Mouse (Mus musculus) brain, embryonic 14.5 days (tissue): ENCODE results near the gene Nrxn1.

Experiments
- CTCF ChIP-seq: fragments of 200-500 bp; IDR thresholded peaks from 2 replicates; pipeline ENCODE4 v1.5.1; 2012; ENCODE audit warnings: inconsistent platforms, mild to moderate bottlenecking, moderate library complexity, borderline replicate concordance; ENCODE audit not compliant: insufficient read depth, insufficient read length; ENCODE audit errors: extremely low read depth
- POLR2A ChIP-seq: fragments of 200-500 bp; IDR thresholded peaks from 2 replicates; pipeline ENCODE4 v1.6.1; 2012; ENCODE audit warnings: mild to moderate bottlenecking, inconsistent platforms, borderline replicate concordance; ENCODE audit not compliant: poor library complexity, insufficient read depth, insufficient read length, severe bottlenecking; ENCODE audit errors: extremely low read depth

DNA sequence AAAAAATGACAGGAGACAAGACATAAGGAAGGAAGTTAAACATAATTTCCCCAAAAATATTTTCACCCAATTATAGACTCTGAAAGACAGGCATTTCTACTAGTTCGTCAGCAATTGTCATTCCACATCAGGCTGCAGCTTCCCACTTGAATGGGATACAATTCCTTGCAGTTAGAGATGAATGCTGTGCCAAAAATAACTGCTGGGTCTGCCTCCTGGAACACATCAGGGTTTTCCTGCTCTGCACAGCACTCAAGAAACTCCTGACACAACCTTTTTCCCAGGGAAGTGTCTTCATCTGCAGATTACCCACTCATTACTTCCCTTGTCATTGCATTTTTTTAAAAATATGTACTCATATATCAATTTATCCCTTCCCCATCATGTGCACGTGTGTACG is 44.0 kb upstream of the Nrxn1 start:
- TF ChIP-seq CTCF (no peak), POLR2A (no peak)
